Mouse (Mus musculus) mouse embryonic stem cell (cell line): ENCODE data around the gene Gmds.

Source experiments
- in situ Hi-C, 2 experiments: fragments of 300-500 bp; cut with MboI; formaldehyde crosslinking; loops; 1 replicate in 1 of 2; 3 replicates in 1 of 2; pipeline ENCODE4 v1.14.3; 2019 to 2020; ENCODE audit warnings: low sequenced_read_pairs in 2 of 2, low pct_unique_long_range_greater_than_20kb in 1 of 2, mixed read lengths in 1 of 2; ENCODE audit not compliant: unreplicated experiment in 1 of 2

Gene Gmds

GRCm38 (mm10) chr13:31800581-31801576 lies 537.7 kb downstream of the Gmds start:
- in situ Hi-C loops: loop anchor here (5.0 to 25.0 kb wide), 2 partner anchors 156 to 611 kb away; no protein-coding TSS in a partner anchor

- in situ Hi-C loops: loop anchor here in 1 of 2 experiments (10.0 to 25.0 kb wide), 3 partner anchors 464 to 889 kb away; no protein-coding TSS in a partner anchor
Observed at GRCm38 (mm10) chr13:31798075-31798474, 540.5 kb downstream of the Gmds start.

GRCm38 (mm10) chr13:31797346-31797745 lies 541.2 kb downstream of the Gmds start:
- in situ Hi-C loops: loop anchor here in 1 of 2 experiments (10.0 to 25.0 kb wide), 3 partner anchors 465 to 890 kb away; no protein-coding TSS in a partner anchor

GRCm38 (mm10) chr13:31793163-31793562 lies 545.4 kb downstream of the Gmds start:
- in situ Hi-C loops: loop anchor here in 1 of 2 experiments (10.0 to 25.0 kb wide), 3 partner anchors 469 to 894 kb away; no protein-coding TSS in a partner anchor

- in situ Hi-C loops: loop anchor here in 1 of 2 experiments (10.0 to 25.0 kb wide), 3 partner anchors 470 to 895 kb away; no protein-coding TSS in a partner anchor
Observed at GRCm38 (mm10) chr13:31792480-31793132, 545.9 kb downstream of the Gmds start.

- in situ Hi-C loops: loop anchor here in 1 of 2 experiments (25.0 kb wide), 2 partner anchors 478 to 903 kb away; no protein-coding TSS in a partner anchor
Observed at GRCm38 (mm10) chr13:31784757-31785156, 553.8 kb downstream of the Gmds start.

- in situ Hi-C loops: loop anchor here in 1 of 2 experiments (25.0 kb wide), 2 partner anchors 480 to 905 kb away; no protein-coding TSS in a partner anchor
Observed at GRCm38 (mm10) chr13:31782063-31782462, 556.5 kb downstream of the Gmds start.

GRCm38 (mm10) chr13:31780299-31780698 lies 558.2 kb downstream of the Gmds start:
- in situ Hi-C loops: loop anchor here in 1 of 2 experiments (25.0 kb wide), 2 partner anchors 482 to 907 kb away; no protein-coding TSS in a partner anchor

GRCm38 (mm10) chr13:31779281-31779981 lies 559.1 kb downstream of the Gmds start:
- in situ Hi-C loops: loop anchor here in 1 of 2 experiments (25.0 kb wide), 2 partner anchors 483 to 908 kb away; no protein-coding TSS in a partner anchor

- in situ Hi-C loops: loop anchor here in 1 of 2 experiments (25.0 kb wide), 2 partner anchors 487 to 912 kb away; no protein-coding TSS in a partner anchor
Observed at GRCm38 (mm10) chr13:31775762-31776161, 562.8 kb downstream of the Gmds start.

- in situ Hi-C loops: no loop called here
Observed at GRCm38 (mm10) chr13:31772882-31773281, 565.7 kb downstream of the Gmds start.
